Mouse (Mus musculus) small intestine, adult 2 months (tissue): ENCODE results near the gene Arl3. TPM values are rescaled to one million over a fixed set of nuclear protein-coding genes. Genes with fewer than 3 reads are reported as not detected.

Experiments used
- H3K27ac ChIP-seq: fragments of 200-500 bp; 2 replicates; pipeline ENCODE4 v1.5.1; 2012; ENCODE audit warnings: low read depth, low read length, control low read depth, inconsistent platforms; ENCODE audit not compliant: insufficient read depth
- H3K27me3 ChIP-seq: fragments of 200-500 bp; 2 replicates; pipeline ENCODE4 v1.6.1; 2012; ENCODE audit warnings: mild to moderate bottlenecking, moderate library complexity, low read length, inconsistent platforms; ENCODE audit not compliant: control insufficient read depth, insufficient read depth
- H3K36me3 ChIP-seq: fragments of 200-500 bp; 2 replicates; pipeline ENCODE4 v1.6.1; 2012; ENCODE audit warnings: mild to moderate bottlenecking, low read length, control low read depth, inconsistent platforms; ENCODE audit not compliant: control insufficient read depth, insufficient read depth
- H3K4me1 ChIP-seq: fragments of 200-500 bp; 2 replicates; pipeline ENCODE4 v1.6.1; 2012; ENCODE audit warnings: low read length, inconsistent platforms, mixed read lengths; ENCODE audit not compliant: control insufficient read depth, insufficient read depth, insufficient read length
- H3K4me3 ChIP-seq: fragments of 200-500 bp; 2 replicates; pipeline ENCODE4 v1.5.1; 2012; ENCODE audit warnings: low read depth, mild to moderate bottlenecking, control low read depth, inconsistent platforms, low read length, moderate library complexity
- CTCF ChIP-seq: fragments of 200-500 bp; IDR thresholded peaks from 2 replicates; pipeline ENCODE4 v1.5.1; 2012; ENCODE audit warnings: low read depth, mild to moderate bottlenecking, control low read depth, inconsistent platforms, low read length, moderate library complexity, mixed read lengths; ENCODE audit not compliant: insufficient replicate concordance, insufficient read length; ENCODE audit errors: extremely low read depth
- POLR2A ChIP-seq: fragments of 200-500 bp; IDR thresholded peaks from 2 replicates; pipeline ENCODE4 v1.6.1; 2012; ENCODE audit warnings: low read depth, mild to moderate bottlenecking, control low read depth, inconsistent platforms, low read length, moderate library complexity
- WGBS: fragments of 180-500 bp; shearing (Covaris S2); methylation state at CpG from one replicate; pipeline ENCODE4 v1.1.7; 2018; 5-methylcytosine and 5-hydroxymethylcytosine counted together
- polyA plus RNA-seq: library from polyadenylated mRNA; depleted of rRNA; stranded (reverse); fragments of >200 nt; gene quantifications from 2 replicates; pipeline ENCODE4 v1.2.3, GENCODE M21; 2012

The Arl3 gene
- polyA plus RNA-seq, 1 experiment, result 1.3 TPM

- Histone ChIP-seq H3K4me1 (peaks cover 32% of the 10 kb centered on the region), H3K27me3 (no peaks in the 10 kb centered on the region), H3K4me3 (no peak overlapping the region), H3K36me3 (no peaks in the 10 kb centered on the region), H3K27ac (no peak overlapping the region)
- 75% methylated on average over 5 of the region's 5 CpGs for WGBS
- TF ChIP-seq CTCF, result no peak
- TF ChIP-seq POLR2A, result no peak
These were observed 39.5 kb downstream of the Arl3 start for GRCm38 (mm10) chr19:46533525-46533924.

DNA sequence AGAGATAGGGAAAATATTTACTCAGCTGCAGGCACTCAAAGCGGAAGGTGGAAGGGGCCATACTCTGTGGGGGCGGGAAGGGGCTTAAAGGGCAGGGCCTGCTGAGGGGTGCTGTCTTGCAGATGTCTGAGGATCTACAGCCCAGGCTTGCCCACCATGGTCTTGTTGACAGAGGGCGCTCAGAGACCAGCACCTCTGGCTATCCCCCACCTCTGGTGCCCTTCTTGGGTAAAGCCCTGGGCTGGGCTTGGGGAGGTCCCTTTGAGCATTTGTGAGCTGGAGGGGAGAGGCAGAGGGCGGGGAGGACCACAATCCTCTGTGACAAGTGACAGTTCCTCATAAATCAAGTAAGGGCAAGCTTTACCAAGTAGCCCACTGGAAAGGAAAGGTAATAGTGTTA is 39.9 kb downstream of the Arl3 start:
- Histone ChIP-seq H3K36me3 (no peaks in the 10 kb centered on the region), H3K4me1 (peaks cover 35% of the 10 kb centered on the region), H3K27ac (no peak overlapping the region), H3K27me3 (no peaks in the 10 kb centered on the region), H3K4me3 (no peak overlapping the region)
- 51% methylated on average over 4 of the region's 4 CpGs for WGBS
- TF ChIP-seq POLR2A (no peak), CTCF (no peak)

- TF ChIP-seq CTCF (peak; percentile 11; the same call in 1 of the 2 replicates), POLR2A (no peak)
- H3K27ac ChIP-seq, result peak overlapping the region; percentile 35; the same call in 1 of the 2 replicates
- H3K27me3 ChIP-seq, result no peaks in the 10 kb centered on the region
- WGBS, result 16% methylated on average over 10 of the region's 10 CpGs
- H3K4me3 ChIP-seq, result no peak overlapping the region
- peaks cover 36% of the 10 kb centered on the region for H3K4me1 ChIP-seq
- no peaks in the 10 kb centered on the region for H3K36me3 ChIP-seq
These were observed 40.8 kb downstream of the Arl3 start for GRCm38 (mm10) chr19:46532031-46532688.

- Histone ChIP-seq H3K27me3 (no peaks in the 10 kb centered on the region), H3K4me1 (peaks cover 36% of the 10 kb centered on the region), H3K27ac (no peak overlapping the region), H3K36me3 (no peaks in the 10 kb centered on the region), H3K4me3 (no peak overlapping the region)
- 54% methylated on average over 16 of the region's 16 CpGs for WGBS
- no peak for TF ChIP-seq POLR2A
- TF ChIP-seq CTCF, result no peak
These were observed 41.6 kb downstream of the Arl3 start for GRCm38 (mm10) chr19:46531071-46532030.

DNA sequence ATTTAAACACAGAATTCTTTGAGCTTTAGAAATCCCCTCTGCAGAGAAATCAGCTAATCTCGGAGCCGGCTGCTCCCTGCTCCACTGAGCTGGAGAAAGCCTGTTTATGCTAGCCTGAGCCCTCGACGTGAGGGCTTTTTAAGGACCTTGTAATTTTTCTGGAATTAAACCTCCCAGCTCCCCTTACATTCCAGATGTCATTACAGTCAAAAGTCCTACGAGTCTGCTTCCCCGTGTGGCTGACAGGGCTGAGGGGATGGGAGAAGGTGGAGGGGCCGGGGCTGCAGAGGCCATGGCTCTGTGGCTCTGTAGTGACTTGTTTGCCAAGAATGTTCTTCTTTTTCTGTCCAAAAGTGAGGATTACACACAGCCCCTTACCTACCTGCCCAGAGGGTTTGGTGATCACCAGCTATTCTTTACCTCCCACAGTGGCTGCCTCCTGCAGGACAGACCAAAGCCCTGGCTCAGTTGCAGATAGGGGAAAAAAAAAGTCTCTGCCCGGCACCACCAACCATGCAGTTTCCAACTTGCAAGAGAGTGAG is 42.5 kb downstream of the Arl3 start:
- no peaks in the 10 kb centered on the region for H3K27me3 ChIP-seq
- H3K4me3 ChIP-seq, result no peak overlapping the region
- no peaks in the 10 kb centered on the region for H3K36me3 ChIP-seq
- TF ChIP-seq POLR2A, result no peak
- TF ChIP-seq CTCF, result no peak
- 78% methylated on average over 8 of the region's 8 CpGs for WGBS
- peaks cover 36% of the 10 kb centered on the region for H3K4me1 ChIP-seq
- no peak overlapping the region for H3K27ac ChIP-seq

GRCm38 (mm10) chr19:46529601-46530448 is 43.2 kb downstream of the Arl3 start:
- Histone ChIP-seq H3K4me1 (peaks cover 34% of the 10 kb centered on the region), H3K27ac (no peak overlapping the region), H3K4me3 (no peak overlapping the region), H3K27me3 (no peaks in the 10 kb centered on the region), H3K36me3 (no peaks in the 10 kb centered on the region)
- 69% methylated on average over 13 of the region's 13 CpGs for WGBS
- TF ChIP-seq POLR2A, result no peak
